Mouse (Mus musculus) small intestine, adult 2 months (tissue): ENCODE results near the gene Mmd2. TPM values are rescaled to one million over a fixed set of nuclear protein-coding genes. Genes with fewer than 3 reads are reported as not detected.

Source experiments
- H3K27ac ChIP-seq: fragments of 200-500 bp; 2 replicates; pipeline ENCODE4 v1.5.1; 2012; ENCODE audit warnings: low read depth, low read length, control low read depth, inconsistent platforms; ENCODE audit not compliant: insufficient read depth
- H3K27me3 ChIP-seq: fragments of 200-500 bp; 2 replicates; pipeline ENCODE4 v1.6.1; 2012; ENCODE audit warnings: mild to moderate bottlenecking, moderate library complexity, low read length, inconsistent platforms; ENCODE audit not compliant: control insufficient read depth, insufficient read depth
- H3K36me3 ChIP-seq: fragments of 200-500 bp; 2 replicates; pipeline ENCODE4 v1.6.1; 2012; ENCODE audit warnings: mild to moderate bottlenecking, low read length, control low read depth, inconsistent platforms; ENCODE audit not compliant: control insufficient read depth, insufficient read depth
- H3K4me1 ChIP-seq: fragments of 200-500 bp; 2 replicates; pipeline ENCODE4 v1.6.1; 2012; ENCODE audit warnings: low read length, inconsistent platforms, mixed read lengths; ENCODE audit not compliant: control insufficient read depth, insufficient read depth, insufficient read length
- H3K4me3 ChIP-seq: fragments of 200-500 bp; 2 replicates; pipeline ENCODE4 v1.5.1; 2012; ENCODE audit warnings: low read depth, mild to moderate bottlenecking, control low read depth, inconsistent platforms, low read length, moderate library complexity
- CTCF ChIP-seq: fragments of 200-500 bp; IDR thresholded peaks from 2 replicates; pipeline ENCODE4 v1.5.1; 2012; ENCODE audit warnings: low read depth, mild to moderate bottlenecking, control low read depth, inconsistent platforms, low read length, moderate library complexity, mixed read lengths; ENCODE audit not compliant: insufficient replicate concordance, insufficient read length; ENCODE audit errors: extremely low read depth
- POLR2A ChIP-seq: fragments of 200-500 bp; IDR thresholded peaks from 2 replicates; pipeline ENCODE4 v1.6.1; 2012; ENCODE audit warnings: low read depth, mild to moderate bottlenecking, control low read depth, inconsistent platforms, low read length, moderate library complexity
- WGBS: fragments of 180-500 bp; shearing (Covaris S2); methylation state at CpG from one replicate; pipeline ENCODE4 v1.1.7; 2018; 5-methylcytosine and 5-hydroxymethylcytosine counted together
- polyA plus RNA-seq: library from polyadenylated mRNA; depleted of rRNA; stranded (reverse); fragments of >200 nt; gene quantifications from 2 replicates; pipeline ENCODE4 v1.2.3, GENCODE M21; 2012

Gene Mmd2
- polyA plus RNA-seq, 1 experiment: 0.13 TPM

- TF ChIP-seq POLR2A (no peak), CTCF (no peak)
- Histone ChIP-seq H3K4me3 (no peak overlapping the region), H3K27ac (no peak overlapping the region), H3K27me3 (no peaks in the 10 kb centered on the region), H3K36me3 (no peaks in the 10 kb centered on the region), H3K4me1 (no peaks in the 10 kb centered on the region)
- WGBS: 52% methylated on average over 14 of the region's 14 CpGs
Observed at GRCm38 (mm10) chr5:142583616-142584126, 24.9 kb downstream of the Mmd2 start.

GRCm38 (mm10) chr5:142581517-142581916 lies 27.1 kb downstream of the Mmd2 start:
- Histone ChIP-seq H3K27me3 (no peaks in the 10 kb centered on the region), H3K27ac (no peak overlapping the region), H3K36me3 (no peaks in the 10 kb centered on the region), H3K4me1 (no peaks in the 10 kb centered on the region), H3K4me3 (no peak overlapping the region)
- WGBS: 15% methylated on average over 5 of the region's 5 CpGs
- TF ChIP-seq POLR2A: no peak
- TF ChIP-seq CTCF: peak; percentile 80; the same call in 1 of the 2 replicates

DNA sequence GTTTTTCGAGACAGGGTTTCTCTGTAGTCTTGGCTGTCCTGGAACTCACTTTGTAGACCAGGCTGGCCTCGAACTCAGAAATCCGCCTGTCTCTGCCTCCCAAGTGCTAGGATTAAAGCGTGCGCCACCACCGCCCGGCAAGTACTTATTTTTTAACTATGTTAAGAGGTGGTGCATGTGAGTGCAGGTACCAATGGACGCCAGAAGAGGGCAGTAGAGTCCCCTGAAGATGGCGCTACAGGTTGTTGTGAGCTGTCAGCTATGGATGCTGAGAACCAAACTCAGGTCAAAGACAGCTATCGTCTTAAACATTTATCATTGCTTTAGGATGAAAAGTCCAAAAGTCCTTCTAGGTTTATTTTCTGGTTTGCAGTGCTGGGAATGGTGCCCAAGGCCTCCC lies 30.4 kb downstream of the Mmd2 start:
- Histone ChIP-seq H3K27ac (no peak overlapping the region), H3K4me3 (no peak overlapping the region), H3K27me3 (no peaks in the 10 kb centered on the region), H3K36me3 (no peaks in the 10 kb centered on the region), H3K4me1 (no peaks in the 10 kb centered on the region)
- TF ChIP-seq CTCF (peak; percentile 15; the same call in 1 of the 2 replicates), POLR2A (no peak)
- 87% methylated on average over 10 of the region's 10 CpGs for WGBS

- Histone ChIP-seq H3K4me1 (no peaks in the 10 kb centered on the region), H3K4me3 (no peak overlapping the region), H3K36me3 (no peaks in the 10 kb centered on the region), H3K27me3 (no peaks in the 10 kb centered on the region), H3K27ac (no peak overlapping the region)
- TF ChIP-seq CTCF (no peak), POLR2A (no peak)
- WGBS: 56% methylated on average over 7 of the region's 7 CpGs
Observed at GRCm38 (mm10) chr5:142576832-142577231, 31.8 kb downstream of the Mmd2 start.

- Histone ChIP-seq H3K36me3 (no peaks in the 10 kb centered on the region), H3K27ac (no peak overlapping the region), H3K4me3 (no peak overlapping the region), H3K27me3 (no peaks in the 10 kb centered on the region), H3K4me1 (no peaks in the 10 kb centered on the region)
- TF ChIP-seq POLR2A (no peak), CTCF (no peak)
- WGBS: 77% methylated on average over 8 of the region's 8 CpGs
Observed at GRCm38 (mm10) chr5:142574323-142575057, 34.1 kb downstream of the Mmd2 start.

GRCm38 (mm10) chr5:142564606-142565005 lies 44.0 kb downstream of the Mmd2 start:
- no peak overlapping the region for H3K4me3 ChIP-seq
- 81% methylated on average over 1 of the region's 1 CpGs for WGBS
- no peaks in the 10 kb centered on the region for H3K4me1 ChIP-seq
- H3K27me3 ChIP-seq: no peaks in the 10 kb centered on the region
- TF ChIP-seq POLR2A (no peak), CTCF (no peak)
- no peaks in the 10 kb centered on the region for H3K36me3 ChIP-seq
- no peak overlapping the region for H3K27ac ChIP-seq

GRCm38 (mm10) chr5:142560261-142560660 lies 48.3 kb downstream of the Mmd2 start:
- Histone ChIP-seq H3K36me3 (no peaks in the 10 kb centered on the region), H3K4me3 (no peak overlapping the region), H3K27ac (no peak overlapping the region), H3K4me1 (no peaks in the 10 kb centered on the region), H3K27me3 (no peaks in the 10 kb centered on the region)
- TF ChIP-seq CTCF: no peak
- no peak for TF ChIP-seq POLR2A
- 40% methylated on average over 7 of the region's 7 CpGs for WGBS
